In the genomic region with DNA sequence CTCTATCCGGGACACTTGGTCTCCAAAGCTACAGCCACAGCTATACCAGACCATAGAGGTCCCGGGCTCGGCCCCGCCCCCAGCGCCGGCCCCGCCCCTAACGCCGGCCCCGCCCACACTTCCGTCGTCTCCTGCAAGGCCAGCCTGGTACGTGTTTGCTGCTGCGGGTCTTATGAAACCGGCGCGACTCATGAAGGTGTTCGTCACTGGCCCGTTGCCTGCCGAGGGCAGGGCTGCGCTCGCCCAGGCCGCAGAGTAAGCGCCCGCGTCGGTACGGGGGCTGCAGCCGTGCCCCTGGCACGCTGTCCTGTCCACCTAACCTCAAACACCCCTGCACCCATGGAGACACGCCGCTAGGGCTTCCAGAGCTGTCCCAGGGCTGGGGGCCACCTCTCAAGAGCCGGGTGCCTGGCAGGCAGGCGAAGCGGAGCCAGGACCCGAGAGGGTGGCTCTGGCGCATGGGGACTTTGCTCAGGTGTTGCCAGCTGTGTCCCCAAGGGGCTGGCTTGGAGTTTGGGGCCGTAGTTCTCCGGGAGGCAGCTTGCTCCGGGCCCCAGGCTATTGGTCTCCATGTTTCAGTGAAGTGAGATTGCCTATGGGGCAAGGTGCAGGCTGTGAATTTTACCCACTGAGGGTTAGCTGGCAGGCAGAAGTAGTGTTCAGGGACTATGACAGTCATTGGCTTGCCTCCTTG, we compare ENCODE assay signal across 8 mouse cellular contexts. TPM values are rescaled to one million over a fixed set of nuclear protein-coding genes. Genes with fewer than 3 reads are reported as not detected.
A peak's percentile ranks its signal among the peaks of the same experiment; 100 is the strongest.
DNase-seq lines count a peak whose midpoint lies in the region; ATAC-seq and TF ChIP-seq lines count a peak whose summit lies in the region.

A gene (plus strand): TSS at position 116 of the 694 bp plus-strand sequence.

- H3K9me3 ChIP-seq in heart, embryonic 13.5 days = no peaks in the 10 kb centered on the region
- H3K9me3 ChIP-seq in liver, embryonic 12.5 days (replicated peaks) = peaks cover 3% of the 10 kb centered on the region; the same call in 1 of the 2 replicates
- H3K9me3 ChIP-seq in stomach, embryonic 15.5 days = no peaks in the 10 kb centered on the region

- peak within 1 kb of the TSS; percentile 88 for H3K9ac ChIP-seq in heart, embryonic 13.5 days
- peak within 1 kb of the TSS; percentile 89 for H3K9ac ChIP-seq in liver, embryonic 12.5 days
- peak within 1 kb of the TSS; percentile 83 for H3K9ac ChIP-seq in stomach, embryonic 15.5 days

- peak within 1 kb of the TSS; percentile 39 for H3K4me3 ChIP-seq in C2C12 (ENCODE audit: insufficient read depth, poor library complexity, severe bottlenecking)
- peak within 1 kb of the TSS; percentile 71 for H3K4me3 ChIP-seq in heart, embryonic 13.5 days
- H3K4me3 ChIP-seq in liver, embryonic 12.5 days = peak within 1 kb of the TSS; percentile 80
- peak within 1 kb of the TSS; percentile 72 for H3K4me3 ChIP-seq in stomach, embryonic 15.5 days (replicated peaks)

- H3K4me2 ChIP-seq in heart, embryonic 13.5 days = peak within 1 kb of the TSS; percentile 71
- peak within 1 kb of the TSS; percentile 82 for H3K4me2 ChIP-seq in liver, embryonic 12.5 days
- peak within 1 kb of the TSS; percentile 95 for H3K4me2 ChIP-seq in stomach, embryonic 15.5 days

- TF ChIP-seq POLR2A in brain, embryonic 14.5 days (IDR thresholded peaks at IDR 0.05; ENCODE audit: borderline replicate concordance, extremely low read depth, insufficient read depth, insufficient read length, poor library complexity, severe bottlenecking) = no peak

- WGBS in heart, embryonic 13.5 days = 1% methylated on average over 40 of the region's 40 CpGs
- 1% methylated on average over 40 of the region's 40 CpGs for WGBS in liver, embryonic 12.5 days (ENCODE audit: insufficient replicate concordance)
- WGBS in stomach, embryonic 15.5 days = under 1% methylated on average over 40 of the region's 40 CpGs

- no peaks in the 10 kb centered on the region for H3K36me3 ChIP-seq in C2C12 (ENCODE audit: control insufficient read depth, insufficient read depth)
- peaks cover 30% of the 10 kb centered on the region for H3K36me3 ChIP-seq in heart, embryonic 13.5 days
- H3K36me3 ChIP-seq in liver, embryonic 12.5 days = peaks cover 28% of the 10 kb centered on the region
- no peaks in the 10 kb centered on the region for H3K36me3 ChIP-seq in stomach, embryonic 15.5 days

- TF ChIP-seq CTCF in C2C12 (IDR thresholded peaks at IDR 0.05; ENCODE audit: control insufficient read depth, insufficient read depth, insufficient read length) = no peak
- peak; percentile 24; the same call in 1 of the 2 replicates for TF ChIP-seq CTCF in brain, embryonic 14.5 days (IDR thresholded peaks at IDR 0.05; ENCODE audit: borderline replicate concordance, extremely low read depth, insufficient read depth, insufficient read length)

- H3K79me2 ChIP-seq in C2C12 (ENCODE audit: control insufficient read depth, insufficient read depth) = no peaks in the 10 kb centered on the region

- H3K27me3 ChIP-seq in C2C12 (ENCODE audit: control insufficient read depth, insufficient read depth, insufficient read length) = no peaks in the 10 kb centered on the region
- no peaks in the 10 kb centered on the region for H3K27me3 ChIP-seq in heart, embryonic 13.5 days (replicated peaks)
- no peaks in the 10 kb centered on the region for H3K27me3 ChIP-seq in liver, embryonic 12.5 days (replicated peaks)
- H3K27me3 ChIP-seq in stomach, embryonic 15.5 days (replicated peaks) = no peaks in the 10 kb centered on the region

- no peaks in the 10 kb centered on the region for H3K79me3 ChIP-seq in C2C12 (ENCODE audit: low read depth)

- peak; percentile 88 for DNase-seq in brain, embryonic 14.5 days (ENCODE audit: low read depth)
- peak; percentile 94 for DNase-seq in kidney, postnatal 10 days
- DNase-seq in natural killer cell, adult 2 months (ENCODE audit: low spot score in 2 of 2) = peak; percentile 79 to 83

- peak within 1 kb of the TSS; percentile 88 for H3K27ac ChIP-seq in heart, embryonic 13.5 days (replicated peaks)
- peak within 1 kb of the TSS; percentile 88 for H3K27ac ChIP-seq in liver, embryonic 12.5 days
- peak within 1 kb of the TSS; percentile 84 for H3K27ac ChIP-seq in stomach, embryonic 15.5 days

- ATAC-seq in erythroid progenitor cell, adult 5-6 weeks (replicated peaks; ENCODE audit: low FRiP score, poor library complexity, severe bottlenecking) = peak; percentile 80
- ATAC-seq in heart, embryonic 13.5 days (ENCODE audit: extremely low read depth, insufficient number of reproducible peaks, low FRiP score, low TSS enrichment) = peak; percentile 88
- peak; percentile 92 for ATAC-seq in liver, embryonic 12.5 days
- peak; percentile 91 for ATAC-seq in stomach, embryonic 15.5 days (ENCODE audit: insufficient read depth, low FRiP score, low read depth)

- H3K4me1 ChIP-seq in heart, embryonic 13.5 days = peaks cover 41% of the 10 kb centered on the region
- H3K4me1 ChIP-seq in liver, embryonic 12.5 days = peaks cover 56% of the 10 kb centered on the region
- H3K4me1 ChIP-seq in stomach, embryonic 15.5 days = peaks cover 23% of the 10 kb centered on the region

- H3ac ChIP-seq in C2C12 (ENCODE audit: control insufficient read depth, insufficient read length, low read depth) = peak within 1 kb of the TSS; percentile 89

TF ChIP-seq in C2C12, 6 proteins besides CTCF, POLR2A, EP300 and RAD21:
- TF ChIP-seq MAX (IDR thresholded peaks at IDR 0.05) (no peak), USF1 (IDR thresholded peaks at IDR 0.05; ENCODE audit: low read depth) (no peak), MYOG (IDR thresholded peaks at IDR 0.05; ENCODE audit: control insufficient read depth, extremely low read depth, insufficient read length) (no peak), MYOD1 (IDR thresholded peaks at IDR 0.05; ENCODE audit: control insufficient read depth, insufficient read length, low read depth) (no peak), CEBPB (IDR thresholded peaks at IDR 0.05; ENCODE audit: low read depth) (no peak), FOSL1 (IDR thresholded peaks at IDR 0.05; ENCODE audit: insufficient read depth, low read length, poor library complexity, severe bottlenecking) (no peak)

RNA-seq across cellular contexts. Expression of the gene that starts here (rescaled TPM):
- 24.0 TPM for polyA plus RNA-seq in C2C12 (2012; fragmentation: generic; extraction: Trizol)
- 18.7 and 20.0 TPM in 2 replicates for polyA plus RNA-seq in brain, embryonic 14.5 days (2012; rRNA removed)
- total RNA-seq in erythroid progenitor cell, adult 5-6 weeks (2015; ENCODE audit: low replicate concordance) = 2.5 TPM in 1 of 2 replicates, not detected in the other
- 3.2 and 14.9 TPM in 2 replicates for total RNA-seq in erythroid progenitor cell, adult 5-6 weeks (2017; ENCODE audit: low replicate concordance)
- 84.9 and 99.1 TPM in 2 replicates for polyA plus RNA-seq in heart, embryonic 13.5 days (2015; fragmentation: Nextera tagmentation; extraction: Ambion mirVana)
- polyA plus RNA-seq in liver, embryonic 12.5 days (2016; fragmentation: Nextera tagmentation; extraction: Ambion mirVana) = 94.2 and 98.6 TPM in 2 replicates
- 79.2 and 84.2 TPM in 2 replicates for polyA plus RNA-seq in stomach, embryonic 15.5 days (2015; fragmentation: Nextera tagmentation; extraction: Ambion mirVana)

Comparison
In these comparisons a context has a peak if more than half of its experiments do, and no peak if none do; other contexts are left out.
1. Peak in every context shown above with its lines: DNase-seq, ATAC-seq, H3K4me3 ChIP-seq and H3K27ac ChIP-seq.